Mouse (Mus musculus): ENCODE results near the gene Slc35c1. TPM values are rescaled to one million over a fixed set of nuclear protein-coding genes. Genes with fewer than 3 reads are reported as not detected.
A peak's percentile ranks its signal among the peaks of the same experiment; 100 is the strongest.

Gene Slc35c1
- polyA plus RNA-seq, 1 experiment = 7.8 TPM

- H3K4me1 ChIP-seq (ENCODE audit: control insufficient read depth, insufficient read depth, low read length) = peaks cover 21% of the 10 kb centered on the region
These were observed 3.3 kb downstream of the Slc35c1 start for GRCm38 (mm10) chr2:92456970-92457530.

GRCm38 (mm10) chr2:92455704-92456103, 4.6 kb downstream of the Slc35c1 start:
- Histone ChIP-seq H3K36me3 (ENCODE audit: control insufficient read depth, insufficient read depth, low read length) (no peaks in the 10 kb centered on the region), H3K27me3 (ENCODE audit: control insufficient read depth, insufficient read depth, low read length) (no peaks in the 10 kb centered on the region), H3K4me3 (ENCODE audit: control insufficient read depth, low read depth, low read length) (no peak overlapping the region), H3K27ac (ENCODE audit: control insufficient read depth, insufficient read depth, low read depth, low read length) (no peak overlapping the region), H3K4me1 (ENCODE audit: control insufficient read depth, insufficient read depth, low read length) (peaks cover 21% of the 10 kb centered on the region)
- no peak for TF ChIP-seq CTCF (IDR thresholded peaks at IDR 0.05; ENCODE audit: control insufficient read depth, insufficient read depth, insufficient replicate concordance, low read depth, low read length)
- no peak for TF ChIP-seq POLR2A (IDR thresholded peaks at IDR 0.05; ENCODE audit: control insufficient read depth, low read depth, low read length)

More at GRCm38 (mm10) chr2:92456970-92457530, 3.3 kb downstream of the Slc35c1 start:
- H3K36me3 ChIP-seq (ENCODE audit: control insufficient read depth, insufficient read depth, low read length) = no peaks in the 10 kb centered on the region
- no peak overlapping the region for H3K4me3 ChIP-seq (ENCODE audit: control insufficient read depth, low read depth, low read length)
- no peaks in the 10 kb centered on the region for H3K27me3 ChIP-seq (ENCODE audit: control insufficient read depth, insufficient read depth, low read length)
- no peak for TF ChIP-seq CTCF (IDR thresholded peaks at IDR 0.05; ENCODE audit: control insufficient read depth, insufficient read depth, insufficient replicate concordance, low read depth, low read length)
- TF ChIP-seq POLR2A (IDR thresholded peaks at IDR 0.05; ENCODE audit: control insufficient read depth, low read depth, low read length) = no peak
- H3K27ac ChIP-seq (ENCODE audit: control insufficient read depth, insufficient read depth, low read depth, low read length) = no peak overlapping the region

DNA sequence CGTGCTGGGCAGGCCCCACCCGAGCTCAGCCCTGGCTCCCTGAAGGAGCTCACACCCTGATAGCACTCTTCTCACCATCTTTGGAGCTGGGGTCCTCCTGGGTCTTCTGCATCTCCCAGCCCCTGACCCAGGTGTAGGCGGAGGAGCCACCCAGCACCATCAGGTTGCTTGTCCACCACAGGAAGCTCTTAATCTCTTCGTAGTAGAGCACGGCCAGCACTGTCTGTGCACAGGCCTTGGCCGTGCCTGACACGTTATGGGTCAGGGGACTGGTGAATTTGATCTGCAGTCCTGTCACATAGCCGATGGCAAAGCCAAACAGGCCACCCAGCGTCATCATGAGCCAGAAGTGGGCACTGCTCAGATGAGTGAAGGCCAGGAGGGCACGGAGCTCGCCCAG, 6.2 kb downstream of the Slc35c1 start:
- Histone ChIP-seq H3K27me3 (ENCODE audit: control insufficient read depth, insufficient read depth, low read length) (no peaks in the 10 kb centered on the region), H3K36me3 (ENCODE audit: control insufficient read depth, insufficient read depth, low read length) (no peaks in the 10 kb centered on the region), H3K27ac (ENCODE audit: control insufficient read depth, insufficient read depth, low read depth, low read length) (no peak overlapping the region), H3K4me3 (ENCODE audit: control insufficient read depth, low read depth, low read length) (no peak overlapping the region), H3K4me1 (ENCODE audit: control insufficient read depth, insufficient read depth, low read length) (peaks cover 7% of the 10 kb centered on the region)
- TF ChIP-seq POLR2A (IDR thresholded peaks at IDR 0.05; ENCODE audit: control insufficient read depth, low read depth, low read length) (no peak), CTCF (IDR thresholded peaks at IDR 0.05; ENCODE audit: control insufficient read depth, insufficient read depth, insufficient replicate concordance, low read depth, low read length) (no peak)

GRCm38 (mm10) chr2:92451126-92451525, 9.2 kb downstream of the Slc35c1 start:
- no peak overlapping the region for H3K4me3 ChIP-seq (ENCODE audit: control insufficient read depth, low read depth, low read length)
- no peak overlapping the region for H3K27ac ChIP-seq (ENCODE audit: control insufficient read depth, insufficient read depth, low read depth, low read length)
- no peaks in the 10 kb centered on the region for H3K36me3 ChIP-seq (ENCODE audit: control insufficient read depth, insufficient read depth, low read length)
- TF ChIP-seq CTCF (IDR thresholded peaks at IDR 0.05; ENCODE audit: control insufficient read depth, insufficient read depth, insufficient replicate concordance, low read depth, low read length) (no peak), POLR2A (IDR thresholded peaks at IDR 0.05; ENCODE audit: control insufficient read depth, low read depth, low read length) (no peak)
- no peaks in the 10 kb centered on the region; the same call in none of the 2 replicates for H3K4me1 ChIP-seq (ENCODE audit: control insufficient read depth, insufficient read depth, low read length)
- no peaks in the 10 kb centered on the region for H3K27me3 ChIP-seq (ENCODE audit: control insufficient read depth, insufficient read depth, low read length)

DNA sequence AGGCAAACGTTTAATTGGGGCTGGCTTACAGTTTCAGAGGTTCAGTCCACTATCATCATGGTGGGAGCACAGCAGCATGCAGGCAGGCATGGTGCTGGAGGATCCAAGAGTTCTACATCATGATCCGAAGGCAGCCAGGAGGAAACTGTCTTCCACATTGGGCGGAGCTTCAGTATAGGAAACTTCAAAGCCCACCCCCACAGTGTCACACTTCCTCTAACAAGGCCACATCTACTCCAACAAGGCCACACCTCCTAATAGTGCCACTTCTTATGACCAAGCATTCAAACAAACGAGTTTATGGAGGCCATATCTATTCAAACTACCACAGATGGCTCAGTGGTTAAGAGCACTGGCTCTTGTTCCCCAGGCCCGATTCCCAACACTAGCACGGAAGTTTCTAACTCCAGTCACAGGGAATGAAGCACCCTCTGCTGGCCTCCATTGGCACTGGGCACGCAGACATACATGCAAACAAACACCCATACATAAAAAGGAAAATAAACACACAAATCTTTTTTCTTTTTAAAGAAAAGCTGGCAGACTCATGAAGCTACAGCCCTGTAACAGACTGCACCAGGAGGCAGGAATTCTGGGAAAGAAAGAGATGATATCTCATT, 13.1 kb downstream of the Slc35c1 start:
- Histone ChIP-seq H3K4me1 (ENCODE audit: control insufficient read depth, insufficient read depth, low read length) (peaks cover 9% of the 10 kb centered on the region), H3K36me3 (ENCODE audit: control insufficient read depth, insufficient read depth, low read length) (no peaks in the 10 kb centered on the region), H3K27ac (ENCODE audit: control insufficient read depth, insufficient read depth, low read depth, low read length) (no peak overlapping the region), H3K27me3 (ENCODE audit: control insufficient read depth, insufficient read depth, low read length) (no peaks in the 10 kb centered on the region), H3K4me3 (ENCODE audit: control insufficient read depth, low read depth, low read length) (no peak overlapping the region)
- TF ChIP-seq POLR2A (IDR thresholded peaks at IDR 0.05; ENCODE audit: control insufficient read depth, low read depth, low read length) (no peak), CTCF (IDR thresholded peaks at IDR 0.05; ENCODE audit: control insufficient read depth, insufficient read depth, insufficient replicate concordance, low read depth, low read length) (no peak)

DNA sequence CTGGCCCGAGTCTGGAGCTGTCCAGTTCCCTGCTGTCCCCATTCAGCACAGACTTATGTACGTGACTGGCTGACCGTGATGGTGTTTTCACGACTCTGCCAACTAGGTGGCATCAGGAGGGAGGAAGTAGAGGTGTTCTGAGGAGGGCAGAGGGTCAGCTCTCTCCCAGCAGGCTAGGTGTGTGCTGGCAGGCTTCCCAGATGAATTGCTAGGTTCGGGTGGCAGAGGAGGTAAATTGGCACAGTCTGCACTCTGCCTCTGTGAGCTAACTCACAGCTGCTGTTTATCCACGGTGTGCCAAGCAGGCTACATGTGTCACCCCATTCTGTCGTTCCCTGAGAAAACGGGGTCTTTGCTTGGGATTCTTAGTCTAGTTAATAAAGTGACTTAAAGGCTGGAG, 13.7 kb downstream of the Slc35c1 start:
- H3K27me3 ChIP-seq (ENCODE audit: control insufficient read depth, insufficient read depth, low read length) = no peaks in the 10 kb centered on the region
- no peak overlapping the region for H3K27ac ChIP-seq (ENCODE audit: control insufficient read depth, insufficient read depth, low read depth, low read length)
- H3K36me3 ChIP-seq (ENCODE audit: control insufficient read depth, insufficient read depth, low read length) = no peaks in the 10 kb centered on the region
- H3K4me1 ChIP-seq (ENCODE audit: control insufficient read depth, insufficient read depth, low read length) = peaks cover 9% of the 10 kb centered on the region
- no peak overlapping the region for H3K4me3 ChIP-seq (ENCODE audit: control insufficient read depth, low read depth, low read length)
- TF ChIP-seq POLR2A (IDR thresholded peaks at IDR 0.05; ENCODE audit: control insufficient read depth, low read depth, low read length) (no peak), CTCF (IDR thresholded peaks at IDR 0.05; ENCODE audit: control insufficient read depth, insufficient read depth, insufficient replicate concordance, low read depth, low read length) (no peak)

GRCm38 (mm10) chr2:92445890-92446289, 14.4 kb downstream of the Slc35c1 start:
- peaks cover 9% of the 10 kb centered on the region for H3K4me1 ChIP-seq (ENCODE audit: control insufficient read depth, insufficient read depth, low read length)
- no peak for TF ChIP-seq POLR2A (IDR thresholded peaks at IDR 0.05; ENCODE audit: control insufficient read depth, low read depth, low read length)
- no peak for TF ChIP-seq CTCF (IDR thresholded peaks at IDR 0.05; ENCODE audit: control insufficient read depth, insufficient read depth, insufficient replicate concordance, low read depth, low read length)
- H3K27me3 ChIP-seq (ENCODE audit: control insufficient read depth, insufficient read depth, low read length) = no peaks in the 10 kb centered on the region
- H3K36me3 ChIP-seq (ENCODE audit: control insufficient read depth, insufficient read depth, low read length) = no peaks in the 10 kb centered on the region
- H3K27ac ChIP-seq (ENCODE audit: control insufficient read depth, insufficient read depth, low read depth, low read length) = 0 out of 2 replicates have a peak overlapping the region, but pooled peaks have one; percentile 60
- H3K4me3 ChIP-seq (ENCODE audit: control insufficient read depth, low read depth, low read length) = no peak overlapping the region
